Mouse (Mus musculus) brown adipose tissue, adult 24 weeks (tissue): Measurements from ENCODE around the gene Crhbp. TPM values are rescaled to one million over a fixed set of nuclear protein-coding genes. Genes with fewer than 3 reads are reported as not detected.

Experiments used
- polyA plus RNA-seq: library from polyadenylated mRNA; stranded (reverse); fragments of >200 nt; gene quantifications from 2 replicates; pipeline ENCODE4 v1.2.4, GENCODE M21; 2012; ENCODE audit not compliant: missing spikeins, insufficient read depth, insufficient read length

Crhbp gene
- polyA plus RNA-seq, 1 experiment: not detected

Other genes with a start within 250 kb of the Crhbp start
- not detected in 2 replicates for gene Pde8b, start 194.6 kb downstream of the Crhbp start, polyA plus RNA-seq
- gene Zbed3, start 121.3 kb downstream of the Crhbp start, polyA plus RNA-seq: 19.6 and 24.2 TPM in 2 replicates
- 18.8 and 19.1 TPM in 2 replicates for gene Aggf1, start 69.6 kb downstream of the Crhbp start, polyA plus RNA-seq
- not detected in 2 replicates for gene S100z, start 33.8 kb upstream of the Crhbp start, polyA plus RNA-seq
- not detected in 2 replicates for gene F2rl1, start 80.3 kb upstream of the Crhbp start, polyA plus RNA-seq
- 5.7 and 10.9 TPM in 2 replicates for gene F2r, start 173.6 kb upstream of the Crhbp start, polyA plus RNA-seq